Comparison of ENCODE assay signal across 9 mouse cellular contexts in the genomic region with DNA sequence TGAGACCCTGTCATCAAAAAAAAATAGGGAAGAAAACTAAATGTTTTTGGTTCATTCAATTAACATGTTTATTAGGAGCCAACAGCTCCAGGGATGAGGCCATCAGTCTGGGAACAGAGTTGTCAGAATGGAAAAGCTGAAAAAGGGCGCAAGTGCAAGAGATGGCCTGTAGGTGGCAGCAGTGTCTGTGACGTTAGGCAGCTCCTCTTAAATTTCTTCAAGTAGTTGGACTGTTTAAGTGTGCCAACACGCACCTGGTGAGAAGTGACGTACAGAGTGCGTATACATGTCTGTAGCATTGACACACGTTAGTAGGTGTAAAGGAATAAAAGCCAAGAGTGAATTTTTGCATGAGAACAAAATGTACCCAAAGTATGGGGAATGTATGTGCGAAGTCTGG. TPM values are rescaled to one million over a fixed set of nuclear protein-coding genes. Genes with fewer than 3 reads are reported as not detected.
DNase-seq lines count a peak whose midpoint lies in the region; ATAC-seq and TF ChIP-seq lines count a peak whose summit lies in the region.
"Had no signal": no experiment of that assay in that cellular context is flagged by ENCODE, and none has a peak within 500 bp of the region (broad histone marks: within the 10 kb centered on the region; RNA-seq: fewer than 3 reads in every experiment).

No protein-coding gene starts in this region.

- peak; percentile 21 for DNase-seq in kidney, adult 11 months
- peak; percentile 46 to 70 for DNase-seq in adrenal gland, postnatal 36 days
- DNase-seq in layer of hippocampus, postnatal 14 days (ENCODE audit: low spot score in 2 of 2) = peak; percentile 35 to 65
- peak; percentile 83 for DNase-seq in midbrain, postnatal 0 days (ENCODE audit: low spot score)
- DNase-seq in thymus, postnatal 4 days = peak; percentile 72

- no peak overlapping the region for H3K9ac ChIP-seq in kidney, embryonic 15.5 days
- H3K9ac ChIP-seq in midbrain, postnatal 0 days (replicated peaks; ENCODE audit: low read length, poor library complexity, severe bottlenecking) = no peak overlapping the region

- no peak overlapping the region for H3K4me3 ChIP-seq in kidney, embryonic 15.5 days (replicated peaks)
- H3K4me3 ChIP-seq in E14TG2a.4 (replicated peaks; ENCODE audit: low read length) = no peak overlapping the region
- no peak overlapping the region for H3K4me3 ChIP-seq in midbrain, postnatal 0 days (ENCODE audit: low read depth, low read length)

- H3K4me1 ChIP-seq in kidney, embryonic 15.5 days = no peaks in the 10 kb centered on the region
- peaks cover 10% of the 10 kb centered on the region for H3K4me1 ChIP-seq in E14TG2a.4 (replicated peaks; ENCODE audit: low read depth, low read length)
- no peaks in the 10 kb centered on the region for H3K4me1 ChIP-seq in midbrain, postnatal 0 days (ENCODE audit: insufficient read depth, low read length)

- no peak for ATAC-seq in kidney, embryonic 15.5 days (replicated peaks; ENCODE audit: low FRiP score)
- peak; percentile 83 for ATAC-seq in erythroblast, adult 5-6 weeks (replicated peaks; ENCODE audit: low FRiP score, poor library complexity, severe bottlenecking)
- ATAC-seq in midbrain, postnatal 0 days (ENCODE audit: low FRiP score) = no peak

- no peaks in the 10 kb centered on the region for H3K36me3 ChIP-seq in kidney, embryonic 15.5 days
- no peaks in the 10 kb centered on the region for H3K36me3 ChIP-seq in E14TG2a.4 (ENCODE audit: insufficient read depth, low read length)
- no peaks in the 10 kb centered on the region for H3K36me3 ChIP-seq in midbrain, postnatal 0 days (ENCODE audit: insufficient read depth, low read length)

- no peaks in the 10 kb centered on the region for H3K9me3 ChIP-seq in kidney, embryonic 15.5 days (replicated peaks)
- peaks cover 25% of the 10 kb centered on the region for H3K9me3 ChIP-seq in E14TG2a.4 (ENCODE audit: low read length)
- H3K9me3 ChIP-seq in midbrain, postnatal 0 days (ENCODE audit: low read length) = no peaks in the 10 kb centered on the region

- peak; percentile 92 for TF ChIP-seq CTCF in E14TG2a.4 (conservative IDR thresholded peaks at IDR 0.05; ENCODE audit: low read length)
- TF ChIP-seq CTCF in midbrain, postnatal 0 days (IDR thresholded peaks at IDR 0.05) = peak; percentile 97

- WGBS in kidney, embryonic 15.5 days = 17% methylated on average over 7 of the region's 7 CpGs
- WGBS in midbrain, postnatal 0 days = 18% methylated on average over 7 of the region's 7 CpGs

- H3K27me3 ChIP-seq in kidney, embryonic 15.5 days = no peaks in the 10 kb centered on the region
- H3K27me3 ChIP-seq in E14TG2a.4 (ENCODE audit: insufficient read depth, low read length) = peaks cover 22% of the 10 kb centered on the region
- no peaks in the 10 kb centered on the region for H3K27me3 ChIP-seq in midbrain, postnatal 0 days (ENCODE audit: insufficient read depth, low read length)

- no peak overlapping the region for H3K4me2 ChIP-seq in kidney, embryonic 15.5 days
- H3K4me2 ChIP-seq in midbrain, postnatal 0 days (ENCODE audit: low read depth, low read length, poor library complexity, severe bottlenecking) = no peak overlapping the region

- H3K27ac ChIP-seq in kidney, embryonic 15.5 days = no peak overlapping the region
- no peak overlapping the region for H3K27ac ChIP-seq in midbrain, postnatal 0 days (ENCODE audit: low read depth, low read length)

RNA-seq across cellular contexts. Expression of a gene that starts 13.8 kb away (rescaled TPM):
- polyA plus RNA-seq in kidney, embryonic 15.5 days (2015; fragmentation: Nextera tagmentation; extraction: Ambion mirVana) = 65.1 and 67.1 TPM in 2 replicates
- 10 to 100 TPM; 45.8 to 63.6 TPM for total RNA-seq in adrenal gland, postnatal 36 days (2021)
- 1,733 and 1,940 TPM in 2 replicates for total RNA-seq in erythroblast, adult 5-6 weeks (2015; ENCODE audit: low replicate concordance)
- 3,282 and 3,570 TPM in 2 replicates for total RNA-seq in erythroblast, adult 5-6 weeks (2017; ENCODE audit: low replicate concordance)
- total RNA-seq in layer of hippocampus, postnatal 14 days (2021) = 10 to 100 TPM; 28.3 to 31.3 TPM
- total RNA-seq in midbrain, postnatal 0 days (2014; rRNA removed) = 70.4 and 77.1 TPM in 2 replicates
- polyA plus RNA-seq in midbrain, postnatal 0 days (2015; fragmentation: Nextera tagmentation; extraction: Ambion mirVana) = 29.4 and 29.9 TPM in 2 replicates

RNA-seq across cellular contexts. Expression of a gene that starts 14.4 kb away (rescaled TPM):
- polyA plus RNA-seq in kidney, embryonic 15.5 days (2015; fragmentation: Nextera tagmentation; extraction: Ambion mirVana) = 0.09 TPM in 2 replicates
- total RNA-seq in adrenal gland, postnatal 36 days (2021) = under 1 TPM in 1 of 2 experiments, not detected in 1; 0.36 TPM
- 2.7 TPM in 1 of 2 replicates, not detected in the other for total RNA-seq in erythroblast, adult 5-6 weeks (2015; ENCODE audit: low replicate concordance)
- total RNA-seq in erythroblast, adult 5-6 weeks (2017; ENCODE audit: low replicate concordance) = 3.7 and 3.9 TPM in 2 replicates
- total RNA-seq in layer of hippocampus, postnatal 14 days (2021) = not detected
- 0.05 TPM in 1 of 2 replicates, not detected in the other for total RNA-seq in midbrain, postnatal 0 days (2014; rRNA removed)
- 0.06 TPM in 1 of 2 replicates, not detected in the other for polyA plus RNA-seq in midbrain, postnatal 0 days (2015; fragmentation: Nextera tagmentation; extraction: Ambion mirVana)
- polyA plus RNA-seq: frontal cortex, adult 2 months had no signal

RNA-seq across cellular contexts. Expression of a gene that starts 55.4 kb away (rescaled TPM):
- 0.23 and 0.41 TPM in 2 replicates for polyA plus RNA-seq in kidney, embryonic 15.5 days (2015; fragmentation: Nextera tagmentation; extraction: Ambion mirVana)
- total RNA-seq in adrenal gland, postnatal 36 days (2021) = under 1 TPM; 0.79 to 0.82 TPM
- not detected in 2 replicates for total RNA-seq in erythroblast, adult 5-6 weeks (2015; ENCODE audit: low replicate concordance)
- 0.09 and 0.14 TPM in 2 replicates for total RNA-seq in erythroblast, adult 5-6 weeks (2017; ENCODE audit: low replicate concordance)
- 1 to 10 TPM; 7.5 to 8.5 TPM for total RNA-seq in layer of hippocampus, postnatal 14 days (2021)
- 2.2 and 2.6 TPM in 2 replicates for total RNA-seq in midbrain, postnatal 0 days (2014; rRNA removed)
- 0.65 and 0.79 TPM in 2 replicates for polyA plus RNA-seq in midbrain, postnatal 0 days (2015; fragmentation: Nextera tagmentation; extraction: Ambion mirVana)

Comparison
In these comparisons a context has a peak if more than half of its experiments do, and no peak if none do; other contexts are left out.
1. DNase-seq: peak in every context shown above with its lines; median percentile 83 in midbrain, postnatal 0 days; 72 in thymus, postnatal 4 days; 58 in adrenal gland, postnatal 36 days; 50 in layer of hippocampus, postnatal 14 days; 21 in kidney, adult 11 months.
2. RNA of a gene that starts 13.8 kb away (total RNA-seq): 1,733 to 3,570 TPM in erythroblast, adult 5-6 weeks; 70.4 to 77.1 TPM in midbrain, postnatal 0 days, 45.8 to 63.6 TPM in adrenal gland, postnatal 36 days and 28.3 to 31.3 TPM in layer of hippocampus, postnatal 14 days; every median in the first group is over 10 times any median in the second.